Mouse (Mus musculus) MEL (cell line): ENCODE data around the gene Npr3.

ENCODE experiments used
- CHD2 ChIP-seq: IDR thresholded peaks from 2 replicates; pipeline ENCODE4 v1.6.1; 2011; ENCODE audit warnings: low read length, improper control_type of control experiment
- CTCF ChIP-seq, 3 experiments: IDR thresholded peaks in 2 of 3; conservative IDR thresholded peaks in 1 of 3; 2 replicates each; pipeline ENCODE4 v1.5.1; 2011 to 2012; ENCODE audit warnings: low read length in 3 of 3, low read depth in 2 of 3, mild to moderate bottlenecking in 2 of 3, improper control_type of control experiment in 1 of 3, inconsistent platforms in 1 of 3, mixed read lengths in 1 of 3, moderate library complexity in 1 of 3; ENCODE audit not compliant: control insufficient read depth in 1 of 3, insufficient read depth in 1 of 3, poor library complexity in 1 of 3, severe bottlenecking in 1 of 3
- E2F4 ChIP-seq: IDR thresholded peaks from 2 replicates; pipeline ENCODE4 v1.6.1; 2011; ENCODE audit warnings: low read depth, low read length, improper control_type of control experiment, borderline replicate concordance
- NRF1 ChIP-seq: IDR thresholded peaks from 2 replicates; pipeline ENCODE4 v1.6.1; 2014; ENCODE audit warnings: low read depth, mild to moderate bottlenecking, inconsistent platforms, low read length, improper control_type of control experiment, moderate library complexity; ENCODE audit not compliant: poor library complexity, insufficient read depth, severe bottlenecking
- POLR2A ChIP-seq, 2 experiments: IDR thresholded peaks; 2 replicates each; pipeline ENCODE4 v1.6.1; 2011 to 2012; ENCODE audit warnings: low read length in 2 of 2, mild to moderate bottlenecking in 2 of 2, control low read depth in 1 of 2, improper control_type of control experiment in 1 of 2, low read depth in 1 of 2, moderate library complexity in 1 of 2; ENCODE audit not compliant: control insufficient read depth in 1 of 2, insufficient read depth in 1 of 2, poor library complexity in 1 of 2
- TBP ChIP-seq: IDR thresholded peaks from 2 replicates; pipeline ENCODE4 v1.8.0; 2011; ENCODE audit warnings: low read depth, low read length, improper control_type of control experiment

GRCm38 (mm10) chr15:11858411-11858810 is 48.7 kb downstream of the Npr3 start:
- no peak for TF ChIP-seq POLR2A (IDR thresholded peaks at IDR 0.05; ENCODE audit: control insufficient read depth in 1 of 2, insufficient read depth in 1 of 2, low read depth in 1 of 2, low read length in 2 of 2, poor library complexity in 1 of 2)
- no peak for TF ChIP-seq CTCF (IDR thresholded peaks at IDR 0.05 in 2 of 3, conservative IDR thresholded peaks at IDR 0.05 in 1 of 3; ENCODE audit: control insufficient read depth in 1 of 3, insufficient read depth in 1 of 3, low read depth in 2 of 3, low read length in 3 of 3, poor library complexity in 1 of 3, severe bottlenecking in 1 of 3)
- TF ChIP-seq E2F4, result no peak
- TF ChIP-seq CHD2, result no peak
- TF ChIP-seq TBP, result no peak
- TF ChIP-seq NRF1, result no peak
